Mouse (Mus musculus) embryonic fibroblast, embryonic 13.5 days (primary cell): ENCODE data around the gene Dhx35.

Experiments
- CTCF ChIP-seq: IDR thresholded peaks from 2 replicates; pipeline ENCODE4 v1.5.1; 2011; ENCODE audit warnings: mild to moderate bottlenecking, control low read depth, low read length, moderate library complexity, borderline replicate concordance; ENCODE audit not compliant: insufficient read depth
- POLR2A ChIP-seq: IDR thresholded peaks from 2 replicates; pipeline ENCODE4 v1.6.1; 2011; ENCODE audit warnings: low read depth, mild to moderate bottlenecking, control low read depth, low read length, moderate library complexity

DNA sequence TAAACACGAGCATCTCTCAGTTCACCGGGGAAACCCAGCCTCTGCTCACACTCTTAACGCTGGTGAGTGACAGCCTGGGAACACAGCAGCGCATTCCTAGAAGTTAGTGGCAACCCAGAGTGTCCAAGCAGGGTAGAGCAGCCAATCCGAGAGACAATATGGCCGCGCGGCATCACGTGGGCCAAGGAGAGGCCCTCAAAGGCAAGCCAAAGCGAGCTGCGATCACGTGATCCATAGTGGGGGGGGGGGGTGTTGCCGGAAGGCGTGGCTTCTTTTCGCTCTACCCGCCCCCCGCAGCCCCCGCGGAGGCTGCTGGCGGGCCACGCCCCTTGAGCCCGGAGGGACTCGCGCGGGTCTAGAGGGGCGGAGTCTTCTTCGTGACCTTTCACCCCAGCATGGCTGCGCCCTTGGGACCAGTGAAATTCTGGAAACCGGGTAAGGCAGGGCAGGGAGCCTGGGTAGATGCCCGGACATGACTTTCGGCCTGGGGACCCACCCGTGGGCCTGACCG is at the start of gene Dhx35:
- TF ChIP-seq CTCF (no peak), POLR2A (peak; percentile 84)
